Mouse (Mus musculus) liver, embryonic 16.5 days (tissue): ENCODE results near the gene 4930558K02Rik. TPM values are rescaled to one million over a fixed set of nuclear protein-coding genes. Genes with fewer than 3 reads are reported as not detected.

Experiments
- ATAC-seq: fragments of 200-750 bp; cut with Nextera tagmentation; 2 replicates; pipeline ENCODE4 v1.8.0; 2017; ENCODE audit warnings: low read depth, mild to moderate bottlenecking, moderate number of reproducible peaks, moderate library complexity
- H3K27ac ChIP-seq: fragments of 300-500 bp; sonication (generic); 2 replicates; pipeline ENCODE4 v1.5.1; 2014; ENCODE audit warnings: mild to moderate bottlenecking, low read length
- H3K27me3 ChIP-seq: fragments of 300-500 bp; sonication (generic); 2 replicates; pipeline ENCODE4 v1.6.1; 2014; ENCODE audit warnings: low read depth, low read length, mixed read lengths; ENCODE audit not compliant: control insufficient read depth, insufficient read depth
- H3K36me3 ChIP-seq: fragments of 300-500 bp; sonication (generic); 2 replicates; pipeline ENCODE4 v1.6.1; 2014; ENCODE audit warnings: mild to moderate bottlenecking; ENCODE audit not compliant: control insufficient read depth, insufficient read depth
- H3K4me1 ChIP-seq: fragments of 300-500 bp; sonication (generic); 2 replicates; pipeline ENCODE4 v1.6.1; 2014; ENCODE audit warnings: low read depth, low read length, mixed read lengths; ENCODE audit not compliant: control insufficient read depth
- H3K4me2 ChIP-seq: fragments of 300-500 bp; sonication (generic); 2 replicates; pipeline ENCODE4 v1.6.1; 2014; ENCODE audit warnings: low read depth, low read length, mixed read lengths
- H3K4me3 ChIP-seq: fragments of 300-500 bp; sonication (generic); 2 replicates; pipeline ENCODE4 v1.5.1; 2014; ENCODE audit warnings: low read depth, mild to moderate bottlenecking, low read length
- H3K9ac ChIP-seq: fragments of 300-500 bp; sonication (generic); 2 replicates; pipeline ENCODE4 v1.6.1; 2014; ENCODE audit warnings: low read depth, low read length
- H3K9me3 ChIP-seq: fragments of 300-500 bp; sonication (generic); replicated peaks from 2 replicates; pipeline ENCODE4 v1.6.1; 2016; ENCODE audit warnings: low read length; ENCODE audit not compliant: control insufficient read depth
- WGBS: fragments of 180-500 bp; shearing (Covaris S2); extraction: QIAGEN DNeasy Blood & Tissue Kit; methylation state at CpG from one replicate; pipeline ENCODE4 v1.1.7; 2014; ENCODE audit not compliant: insufficient replicate concordance; 5-methylcytosine and 5-hydroxymethylcytosine counted together
- polyA plus RNA-seq: library from polyadenylated mRNA; unstranded; fragments of >200 nt; fragmentation: Nextera tagmentation; extraction: Ambion mirVana; gene quantifications from 2 replicates; pipeline ENCODE4 v1.2.1, GENCODE M21; 2015

4930558K02Rik gene
- polyA plus RNA-seq, 1 experiment from 2014 or later, result not detected

DNA sequence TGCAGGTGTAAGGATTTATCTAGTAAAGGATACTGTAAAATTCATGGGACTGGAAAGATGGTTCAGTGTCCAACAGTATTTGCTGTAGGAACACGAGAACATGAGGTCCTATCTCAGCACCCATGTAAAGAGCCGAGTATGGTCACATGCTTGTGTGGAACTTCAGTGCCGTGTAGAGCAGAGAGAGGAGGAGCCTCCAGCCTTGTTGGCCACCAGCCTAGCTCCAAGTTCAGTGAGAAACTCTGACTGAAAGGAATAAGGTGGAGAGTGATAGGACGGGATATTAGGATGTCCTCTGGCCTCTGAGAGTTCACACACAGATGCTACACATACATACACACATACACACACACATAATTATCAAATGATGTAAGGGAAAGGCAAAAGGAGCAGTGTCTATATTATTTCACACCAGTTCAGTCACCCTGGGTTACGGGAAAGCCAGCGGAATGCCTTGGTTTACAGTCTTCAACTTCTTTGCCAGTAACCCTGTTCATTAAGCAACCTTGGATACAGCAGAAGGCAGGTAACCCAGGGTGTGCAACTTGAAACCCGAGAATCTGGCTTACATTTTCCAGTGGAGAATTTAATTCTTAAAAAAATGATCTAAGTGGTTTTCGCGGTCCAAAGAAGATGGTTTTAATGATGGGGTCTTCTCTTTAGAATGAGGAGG lies 1.3 kb upstream of the 4930558K02Rik start:
- Histone ChIP-seq H3K4me2 (no peak overlapping the region), H3K9ac (no peak overlapping the region), H3K9me3 (no peaks in the 10 kb centered on the region), H3K4me3 (no peak overlapping the region), H3K27me3 (no peaks in the 10 kb centered on the region), H3K27ac (no peak overlapping the region), H3K36me3 (no peaks in the 10 kb centered on the region), H3K4me1 (peaks cover 8% of the 10 kb centered on the region)
- no peak for ATAC-seq
- 69% methylated on average over 9 of the region's 9 CpGs for WGBS

GRCm38 (mm10) chr1:161980046-161980445 lies 610 bp upstream of the 4930558K02Rik start:
- no peak overlapping the region for H3K27ac ChIP-seq
- H3K36me3 ChIP-seq, result no peaks in the 10 kb centered on the region
- 48% methylated on average over 2 of the region's 2 CpGs for WGBS
- no peaks in the 10 kb centered on the region for H3K9me3 ChIP-seq
- no peak overlapping the region for H3K9ac ChIP-seq
- H3K27me3 ChIP-seq, result no peaks in the 10 kb centered on the region
- H3K4me2 ChIP-seq, result no peak overlapping the region
- H3K4me3 ChIP-seq, result no peak overlapping the region
- peaks cover 8% of the 10 kb centered on the region for H3K4me1 ChIP-seq
- ATAC-seq, result no peak

- Histone ChIP-seq H3K9ac (no peak overlapping the region), H3K36me3 (no peaks in the 10 kb centered on the region), H3K27me3 (no peaks in the 10 kb centered on the region), H3K4me2 (no peak overlapping the region), H3K9me3 (no peaks in the 10 kb centered on the region), H3K27ac (no peak overlapping the region), H3K4me1 (peaks cover 8% of the 10 kb centered on the region), H3K4me3 (no peak overlapping the region)
- 64% methylated on average over 5 of the region's 5 CpGs for WGBS
- no peak for ATAC-seq
These were observed 1.2 kb downstream of the 4930558K02Rik start for GRCm38 (mm10) chr1:161978173-161978700.

DNA sequence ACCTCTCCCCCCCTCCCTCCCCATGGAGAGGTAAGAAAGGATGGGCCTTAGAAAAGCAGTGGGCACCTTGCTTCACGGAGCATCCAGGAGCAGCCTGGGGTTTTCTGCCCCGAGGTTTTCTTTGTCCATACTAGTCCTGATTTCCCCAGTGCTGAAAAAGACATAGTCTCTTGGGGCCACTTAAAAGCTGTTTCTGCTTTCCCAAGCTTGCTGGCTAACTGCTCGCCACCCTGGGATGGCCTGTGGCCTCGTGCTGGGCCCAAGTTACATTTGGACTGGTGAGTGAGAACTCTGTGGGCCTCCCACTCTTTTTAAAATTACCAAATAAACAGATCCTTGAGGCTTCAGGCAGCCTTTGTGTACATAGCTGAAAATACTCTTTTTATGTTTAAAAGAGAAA lies 2.1 kb downstream of the 4930558K02Rik start:
- ATAC-seq, result no peak
- no peak overlapping the region for H3K4me2 ChIP-seq
- H3K4me3 ChIP-seq, result no peak overlapping the region
- no peaks in the 10 kb centered on the region for H3K9me3 ChIP-seq
- no peaks in the 10 kb centered on the region for H3K36me3 ChIP-seq
- no peak overlapping the region for H3K27ac ChIP-seq
- H3K9ac ChIP-seq, result no peak overlapping the region
- H3K4me1 ChIP-seq, result peaks cover 8% of the 10 kb centered on the region
- H3K27me3 ChIP-seq, result no peaks in the 10 kb centered on the region
- WGBS, result 75% methylated on average over 4 of the region's 4 CpGs

- Histone ChIP-seq H3K9me3 (no peaks in the 10 kb centered on the region), H3K9ac (no peak overlapping the region), H3K4me1 (peaks cover 8% of the 10 kb centered on the region), H3K27ac (no peak overlapping the region), H3K4me2 (no peak overlapping the region), H3K36me3 (no peaks in the 10 kb centered on the region), H3K27me3 (no peaks in the 10 kb centered on the region), H3K4me3 (no peak overlapping the region)
- ATAC-seq, result peak; percentile 62
- 40% methylated on average over 16 of the region's 16 CpGs for WGBS
These were observed 2.9 kb downstream of the 4930558K02Rik start for GRCm38 (mm10) chr1:161976255-161977182.

GRCm38 (mm10) chr1:161972233-161972632 lies 7.2 kb downstream of the 4930558K02Rik start:
- Histone ChIP-seq H3K27ac (no peak overlapping the region), H3K9me3 (no peaks in the 10 kb centered on the region), H3K4me2 (no peak overlapping the region), H3K27me3 (no peaks in the 10 kb centered on the region), H3K4me1 (peaks cover 12% of the 10 kb centered on the region), H3K36me3 (no peaks in the 10 kb centered on the region), H3K9ac (no peak overlapping the region), H3K4me3 (no peak overlapping the region)
- no peak for ATAC-seq
- WGBS, result 79% methylated on average over 8 of the region's 8 CpGs

- Histone ChIP-seq H3K27me3 (no peaks in the 10 kb centered on the region), H3K27ac (no peak overlapping the region), H3K4me3 (no peak overlapping the region), H3K36me3 (no peaks in the 10 kb centered on the region), H3K9ac (no peak overlapping the region), H3K4me2 (no peak overlapping the region), H3K4me1 (peaks cover 4% of the 10 kb centered on the region), H3K9me3 (no peaks in the 10 kb centered on the region)
- ATAC-seq, result no peak
- 90% methylated on average over 9 of the region's 9 CpGs for WGBS
These were observed 8.6 kb downstream of the 4930558K02Rik start for GRCm38 (mm10) chr1:161970874-161971273.

DNA sequence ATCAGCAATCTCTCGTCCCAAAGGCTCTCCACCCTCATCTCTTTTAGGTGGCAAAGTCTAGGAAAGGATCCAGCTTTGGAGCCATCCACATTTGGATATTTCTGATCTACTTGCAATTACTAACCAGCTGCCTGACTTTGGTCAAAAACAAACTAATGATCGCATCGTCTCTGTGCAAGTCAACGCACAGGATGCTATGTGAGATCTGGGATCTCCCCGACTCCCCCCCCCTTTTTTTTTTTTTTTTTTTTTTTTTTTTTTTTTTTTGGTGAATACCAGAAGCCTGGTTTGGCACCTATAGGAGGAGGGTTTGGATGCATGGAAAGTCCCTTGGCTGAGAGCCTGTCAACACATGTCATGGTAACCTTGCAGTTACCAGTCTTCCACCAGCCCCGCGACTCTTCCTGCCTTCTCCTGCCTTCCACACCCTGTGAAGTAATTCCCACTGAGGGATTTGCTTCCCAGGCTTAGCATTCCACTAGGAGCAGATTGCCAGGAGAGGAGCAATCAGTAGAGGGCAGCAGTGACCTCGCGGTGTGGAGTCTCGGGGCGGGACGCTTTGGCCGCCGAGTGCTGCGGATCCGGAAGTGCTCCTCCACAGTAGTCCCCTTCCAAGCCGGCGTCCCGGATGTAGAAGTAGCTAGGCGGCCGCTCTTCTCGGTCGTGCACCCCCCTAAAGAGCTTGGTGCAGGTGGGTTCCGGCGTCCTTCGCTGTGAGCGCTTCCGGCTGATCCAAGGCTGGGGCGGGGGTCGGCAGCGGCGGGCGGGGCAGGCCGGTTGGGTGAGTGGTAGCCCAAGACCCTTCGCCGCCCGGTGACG lies 10.6 kb downstream of the 4930558K02Rik start, which contains the start of gene Pigc:
Gene Pigc, plus strand, starts transcription at position 598 of the 819 bp plus-strand sequence.
- Histone ChIP-seq H3K36me3 (no peaks in the 10 kb centered on the region), H3K27me3 (no peaks in the 10 kb centered on the region), H3K4me1 (peaks cover 3% of the 10 kb centered on the region), H3K9me3 (no peaks in the 10 kb centered on the region), H3K4me2 (peak within 1 kb of the TSS; percentile 68), H3K4me3 (peak within 1 kb of the TSS; percentile 84), H3K27ac (peak within 1 kb of the TSS; percentile 72), H3K9ac (peak within 1 kb of the TSS; percentile 90)
- WGBS, result 5% methylated on average over 38 of the region's 38 CpGs
- ATAC-seq, result peak; percentile 97
